Mouse (Mus musculus) lung, postnatal 0 days (tissue): ENCODE measurements around the gene Muc4.

Source experiments
- CTCF ChIP-seq: IDR thresholded peaks from 2 replicates; pipeline ENCODE4 v1.5.1; 2016; ENCODE audit warnings: antibody characterized with exemption, mild to moderate bottlenecking
- EP300 ChIP-seq: IDR thresholded peaks from 2 replicates; pipeline ENCODE4 v1.6.1; 2016; ENCODE audit warnings: antibody characterized with exemption, mild to moderate bottlenecking, control low read depth

GRCm38 (mm10) chr16:32815160-32815605, 79.5 kb downstream of the Muc4 start:
- TF ChIP-seq CTCF (no peak), EP300 (no peak)
